Mouse (Mus musculus) CH12.LX (cell line): ENCODE measurements around the gene Nat10. TPM values are rescaled to one million over a fixed set of nuclear protein-coding genes. Genes with fewer than 3 reads are reported as not detected.

ENCODE experiments used
- DNase-seq: peaks from one replicate; pipeline ENCODE4 v3.0.0-alpha.2; 2013; ENCODE audit errors: extremely low read depth
- H3K27ac ChIP-seq: 2 replicates; pipeline ENCODE4 v1.5.1; 2012; ENCODE audit warnings: low read depth, mild to moderate bottlenecking, control low read depth, moderate library complexity; ENCODE audit not compliant: insufficient read depth
- H3K27me3 ChIP-seq: replicated peaks from 2 replicates; pipeline ENCODE3; 2012; ENCODE audit warnings: inconsistent platforms
- H3K36me3 ChIP-seq, 2 experiments: replicated peaks in 1 of 2; 2 replicates each; pipeline versions ENCODE3 to v1.6.1; 2012; ENCODE audit warnings: inconsistent platforms in 1 of 2, low read length in 1 of 2, mild to moderate bottlenecking in 1 of 2, mixed read lengths in 1 of 2, moderate library complexity in 1 of 2; ENCODE audit not compliant: control insufficient read depth in 1 of 2, insufficient read depth in 1 of 2
- H3K4me1 ChIP-seq, 2 experiments: 2 replicates each; pipeline ENCODE4 v1.6.1; 2012; ENCODE audit warnings: inconsistent platforms in 1 of 2, moderate library complexity in 1 of 2; ENCODE audit not compliant: insufficient read depth in 2 of 2, control insufficient read depth in 1 of 2
- H3K4me2 ChIP-seq: 2 replicates; pipeline ENCODE4 v1.6.1; 2012; ENCODE audit warnings: low read depth, mild to moderate bottlenecking, control low read depth; ENCODE audit not compliant: poor library complexity, insufficient read depth, severe bottlenecking
- H3K4me3 ChIP-seq, 3 experiments: fragments of 150-350 bp in 1 of 3; sonication (generic) in 1 of 3; replicated peaks in 1 of 3; 2 replicates each; pipeline versions ENCODE3 to v1.5.1; 2011 to 2012; ENCODE audit warnings: low read depth in 2 of 3, low read length in 2 of 3, mild to moderate bottlenecking in 2 of 3, moderate library complexity in 2 of 3, control low read depth in 1 of 3, improper control_type of control experiment in 1 of 3, inconsistent platforms in 1 of 3, mixed read lengths in 1 of 3; ENCODE audit not compliant: poor library complexity in 1 of 3
- H3K79me2 ChIP-seq: replicated peaks from 2 replicates; pipeline ENCODE4 v1.6.1; 2012; ENCODE audit warnings: mild to moderate bottlenecking, moderate library complexity; ENCODE audit not compliant: control insufficient read depth, poor library complexity, insufficient read depth, severe bottlenecking; ENCODE audit errors: extremely low read depth
- H3K9ac ChIP-seq: 2 replicates; pipeline ENCODE4 v1.6.1; 2012; ENCODE audit warnings: low read depth, mild to moderate bottlenecking, control low read depth, moderate library complexity; ENCODE audit not compliant: insufficient read depth
- H3K9me3 ChIP-seq: replicated peaks from 2 replicates; pipeline ENCODE3; 2012; ENCODE audit warnings: low read length, inconsistent platforms, mixed read lengths
- BHLHE40 ChIP-seq: IDR thresholded peaks from 2 replicates; pipeline ENCODE4 v1.6.1; 2011; ENCODE audit warnings: mild to moderate bottlenecking, low read depth, low read length, improper control_type of control experiment
- CHD1 ChIP-seq: IDR thresholded peaks from 2 replicates; pipeline ENCODE4 v1.6.1; 2012; ENCODE audit warnings: low read depth, low read length, improper control_type of control experiment, inconsistent platforms
- HCFC1 ChIP-seq: IDR thresholded peaks from 2 replicates; pipeline ENCODE4 v1.6.1; 2012; ENCODE audit warnings: low read depth, mild to moderate bottlenecking, inconsistent platforms, low read length, improper control_type of control experiment
- MAX ChIP-seq: IDR thresholded peaks from 2 replicates; pipeline ENCODE4 v1.6.1; 2011; ENCODE audit warnings: low read length, improper control_type of control experiment
- MAZ ChIP-seq: IDR thresholded peaks from 2 replicates; pipeline ENCODE4 v1.6.1; 2012; ENCODE audit warnings: low read depth, mild to moderate bottlenecking, inconsistent platforms, low read length, improper control_type of control experiment, moderate library complexity
- MYC ChIP-seq: IDR thresholded peaks from 2 replicates; pipeline ENCODE4 v1.6.1; 2011; ENCODE audit warnings: low read depth, mild to moderate bottlenecking, improper control_type of control experiment, low read length
- NRF1 ChIP-seq: IDR thresholded peaks from 2 replicates; pipeline ENCODE4 v1.6.1; 2014; ENCODE audit warnings: low read depth, mild to moderate bottlenecking, inconsistent platforms, low read length, improper control_type of control experiment, moderate library complexity
- SMC3 ChIP-seq: IDR thresholded peaks from 2 replicates; pipeline ENCODE4 v1.6.1; 2011; ENCODE audit warnings: low read depth, low read length, improper control_type of control experiment
- ZKSCAN1 ChIP-seq: IDR thresholded peaks from 2 replicates; pipeline ENCODE4 v1.6.1; 2012; ENCODE audit warnings: low read depth, inconsistent platforms, low read length, improper control_type of control experiment, borderline replicate concordance
- ZNF384 ChIP-seq: IDR thresholded peaks from 2 replicates; pipeline ENCODE4 v1.6.1; 2012; ENCODE audit warnings: low read depth, low read length, improper control_type of control experiment, inconsistent platforms
- dilution Hi-C: fragments of 300-500 bp; cut with MboI; formaldehyde crosslinking; loops from 2 replicates; pipeline ENCODE4 v1.14.3; 2020; ENCODE audit warnings: low sequenced_read_pairs; ENCODE audit not compliant: extremely low pct_unique_long_range_greater_than_20kb, extremely low pct_ligation_motif_present
- in situ Hi-C: fragments of 300-500 bp; cut with MboI; formaldehyde crosslinking; loops from 3 replicates; pipeline ENCODE4 v1.14.3; 2019; ENCODE audit warnings: low sequenced_read_pairs, low pct_ligation_motif_present, low pct_unique_long_range_greater_than_20kb, mixed read lengths
- polyA plus RNA-seq: library from polyadenylated mRNA; unstranded; fragments of >175 nt; gene quantifications from 2 replicates; pipeline ENCODE4 v1.2.1, GENCODE M21; 2012; ENCODE audit warnings: low read depth; ENCODE audit not compliant: insufficient read length
- total RNA-seq, 2 experiments: library from RNA; depleted of rRNA; stranded (reverse); fragments of 300-350 nt in 1 of 2; fragments of >200 nt in 1 of 2; gene quantifications; 2 replicates each; pipeline ENCODE4 v1.2.3; 2012 to 2014

Gene Nat10
- total and polyA plus RNA-seq, 3 experiments: 31.0 to 83.6 (median 36.0) TPM

- Histone ChIP-seq H3K9me3 (no peaks in the 10 kb centered on the region), H3K79me2 (no peaks in the 10 kb centered on the region), H3K4me2 (no peak overlapping the region), H3K4me1 (0 out of 4 replicates have a peak, but pooled peaks cover 0 to 4% of the 10 kb centered on the region in 2 experiments), H3K36me3 (peaks cover 43 to 91% of the 10 kb centered on the region in 2 experiments), H3K4me3 (no peak overlapping the region), H3K9ac (no peak overlapping the region), H3K27ac (no peak overlapping the region), H3K27me3 (no peaks in the 10 kb centered on the region)
- dilution Hi-C loops (no loop called here), in situ Hi-C loops (loop anchor here (25.0 kb wide), 1 partner anchor 244 kb away; no protein-coding TSS in a partner anchor)
- TF ChIP-seq CHD1 (no peak), ZNF384 (no peak), MAZ (no peak), NRF1 (no peak), SMC3 (no peak), HCFC1 (no peak)
- DNase-seq: no peak
These were observed 55.2 kb downstream of the Nat10 start for GRCm38 (mm10) chr2:103705826-103706225.

GRCm38 (mm10) chr2:103703865-103704264 lies 57.2 kb downstream of the Nat10 start:
- Histone ChIP-seq H3K27me3 (no peaks in the 10 kb centered on the region), H3K9ac (no peak overlapping the region), H3K36me3 (peaks cover 33 to 74% of the 10 kb centered on the region in 2 experiments), H3K9me3 (no peaks in the 10 kb centered on the region), H3K4me1 (0 out of 4 replicates have a peak, but pooled peaks cover 0 to 4% of the 10 kb centered on the region in 2 experiments), H3K27ac (no peak overlapping the region), H3K79me2 (no peaks in the 10 kb centered on the region), H3K4me3 (no peak overlapping the region), H3K4me2 (no peak overlapping the region)
- dilution Hi-C loops: no loop called here
- in situ Hi-C loops: loop anchor here (25.0 kb wide), 1 partner anchor 242 kb away; no protein-coding TSS in a partner anchor
- no peak for TF ChIP-seq MYC
- DNase-seq: no peak

DNA sequence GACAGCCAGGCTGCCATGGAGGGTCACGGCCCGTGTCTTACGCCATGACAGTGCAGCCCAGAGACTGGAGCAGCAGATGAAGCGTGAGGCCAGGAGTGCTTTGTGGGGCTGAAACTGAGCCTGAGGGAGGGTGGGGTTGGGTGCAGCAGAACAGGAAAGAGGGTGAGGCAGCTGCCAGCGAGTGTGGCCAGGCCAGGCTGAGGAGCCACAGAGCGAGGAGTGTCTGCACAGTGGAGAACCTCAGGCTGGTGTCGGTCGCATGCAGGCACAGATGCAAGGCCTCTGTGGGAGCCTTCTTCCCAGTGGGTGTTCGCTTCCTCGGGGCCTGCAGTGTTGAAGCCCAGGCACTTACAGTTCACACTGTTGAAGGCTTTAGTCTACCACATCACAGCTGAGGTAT lies 57.7 kb downstream of the Nat10 start:
- Histone ChIP-seq H3K9ac (no peak overlapping the region), H3K36me3 (peaks cover 33 to 69% of the 10 kb centered on the region in 2 experiments), H3K27ac (no peak overlapping the region), H3K79me2 (no peaks in the 10 kb centered on the region), H3K4me3 (no peak overlapping the region), H3K4me2 (no peak overlapping the region), H3K9me3 (no peaks in the 10 kb centered on the region), H3K27me3 (no peaks in the 10 kb centered on the region), H3K4me1 (0 out of 4 replicates have a peak, but pooled peaks cover 0 to 4% of the 10 kb centered on the region in 2 experiments)
- DNase-seq: no peak
- TF ChIP-seq ZKSCAN1 (no peak), MAX (no peak), BHLHE40 (no peak)
- in situ Hi-C loops: loop anchor here (25.0 kb wide), 1 partner anchor 241 kb away; no protein-coding TSS in a partner anchor
- dilution Hi-C loops: no loop called here
